Mouse (Mus musculus) lung, embryonic 16.5 days (tissue): Measurements from ENCODE around the gene Sult1b1. TPM values are rescaled to one million over a fixed set of nuclear protein-coding genes. Genes with fewer than 3 reads are reported as not detected.
A peak's percentile ranks its signal among the peaks of the same experiment; 100 is the strongest.
"Not testable (repeated sequence)": the region's sequence is repeated elsewhere in the genome, so short reads cannot be mapped to it uniquely, and the experiment has no call there.

Experiments
- ATAC-seq: fragments of 200-750 bp; cut with Nextera tagmentation; 2 replicates; pipeline ENCODE4 v1.8.0; 2017; ENCODE audit warnings: low read depth, mild to moderate bottlenecking, moderate library complexity
- H3K27ac ChIP-seq: fragments of 300-500 bp; sonication (generic); 2 replicates; pipeline ENCODE4 v1.5.1; 2014; ENCODE audit warnings: mild to moderate bottlenecking, control low read depth, low read length
- H3K27me3 ChIP-seq: fragments of 300-500 bp; sonication (generic); 2 replicates; pipeline ENCODE4 v1.6.1; 2014; ENCODE audit warnings: low read depth, low read length, mixed read lengths; ENCODE audit not compliant: control insufficient read depth, insufficient read depth
- H3K36me3 ChIP-seq: fragments of 300-500 bp; sonication (generic); 2 replicates; pipeline ENCODE4 v1.6.1; 2014; ENCODE audit warnings: low read length; ENCODE audit not compliant: control insufficient read depth, insufficient read depth
- H3K4me1 ChIP-seq: fragments of 300-500 bp; sonication (generic); replicated peaks from 2 replicates; pipeline ENCODE4 v1.6.1; 2014; ENCODE audit warnings: low read length, mixed read lengths; ENCODE audit not compliant: control insufficient read depth, insufficient read depth
- H3K4me2 ChIP-seq: fragments of 300-500 bp; sonication (generic); 2 replicates; pipeline ENCODE4 v1.6.1; 2014; ENCODE audit warnings: low read depth, low read length, control low read depth
- H3K4me3 ChIP-seq: fragments of 300-500 bp; sonication (generic); 2 replicates; pipeline ENCODE4 v1.5.1; 2014; ENCODE audit warnings: mild to moderate bottlenecking, low read length, control low read depth
- H3K9ac ChIP-seq: fragments of 300-500 bp; sonication (generic); 2 replicates; pipeline ENCODE4 v1.6.1; 2014; ENCODE audit warnings: low read length, control low read depth
- H3K9me3 ChIP-seq: fragments of 300-500 bp; sonication (generic); 2 replicates; pipeline ENCODE4 v1.6.1; 2016; ENCODE audit warnings: low read length; ENCODE audit not compliant: control insufficient read depth
- WGBS: fragments of 180-500 bp; shearing (Covaris S2); extraction: QIAGEN DNeasy Blood & Tissue Kit; methylation state at CpG from one replicate; pipeline ENCODE4 v1.1.7; 2014; 5-methylcytosine and 5-hydroxymethylcytosine counted together
- polyA plus RNA-seq: library from polyadenylated mRNA; unstranded; fragments of >200 nt; fragmentation: Nextera tagmentation; extraction: Ambion mirVana; gene quantifications from 2 replicates; pipeline ENCODE4 v1.2.1, GENCODE M21; 2015

The Sult1b1 gene
- polyA plus RNA-seq, 1 experiment from 2014 or later: not detected

DNA sequence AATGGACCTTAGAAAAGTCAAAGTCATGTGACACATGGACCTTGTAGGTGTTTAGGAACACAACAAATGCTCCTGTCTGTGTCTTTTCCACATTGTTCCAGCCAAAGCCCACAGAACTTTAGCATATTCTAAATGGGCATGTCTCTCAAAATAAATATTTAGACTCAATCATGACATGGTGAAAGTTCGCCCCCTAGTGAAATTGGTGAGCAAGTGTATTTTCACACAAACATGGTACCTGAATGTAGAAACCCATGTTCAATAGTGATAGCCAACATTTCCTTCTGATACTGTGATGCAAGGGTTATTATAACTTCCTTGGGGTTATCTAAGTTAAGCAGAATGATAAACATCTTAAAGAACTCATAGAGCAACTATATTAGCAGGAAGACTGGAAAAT, 12.9 kb upstream of the Sult1b1 start:
- Histone ChIP-seq H3K27me3 (no peaks in the 10 kb centered on the region), H3K9me3 (no peaks in the 10 kb centered on the region), H3K27ac (no peak overlapping the region), H3K36me3 (no peaks in the 10 kb centered on the region), H3K9ac (no peak overlapping the region), H3K4me3 (no peak overlapping the region), H3K4me1 (no peaks in the 10 kb centered on the region), H3K4me2 (no peak overlapping the region)
- no peak for ATAC-seq
- 36% methylated on average over 1 of the region's 1 CpGs for WGBS

DNA sequence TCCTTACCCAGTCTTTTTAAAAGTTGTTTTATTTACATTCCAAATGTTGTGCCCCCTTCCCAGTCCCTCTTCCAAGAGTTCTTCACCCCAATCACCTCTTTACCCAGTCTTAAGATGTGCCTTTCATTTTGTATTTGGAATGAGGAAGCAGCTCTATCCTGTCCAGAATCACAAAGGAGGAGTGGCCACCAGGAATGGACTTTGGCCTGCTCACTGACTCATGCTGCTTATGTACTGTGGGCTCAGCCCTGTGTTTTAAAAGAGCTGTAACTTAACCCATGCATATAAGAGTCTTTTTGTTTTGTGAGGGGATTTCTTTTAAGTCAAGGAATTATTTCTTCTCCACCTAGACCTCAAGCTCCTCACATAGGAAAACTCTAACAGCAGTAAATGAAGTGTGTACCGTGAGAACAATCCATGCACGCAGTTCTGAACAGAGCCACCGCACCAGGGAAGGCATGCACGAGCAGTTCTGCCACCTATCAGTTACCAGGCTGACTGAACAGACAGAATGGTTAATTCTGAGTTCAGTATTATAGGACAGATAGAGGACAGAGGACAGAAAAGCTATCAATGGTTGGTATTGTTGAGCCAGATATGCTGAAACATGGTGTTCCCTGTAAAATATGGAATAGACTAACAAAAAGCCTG, 1.9 kb downstream of the Sult1b1 start:
- no peaks in the 10 kb centered on the region for H3K9me3 ChIP-seq
- no peak overlapping the region for H3K9ac ChIP-seq
- 85% methylated on average over 4 of the region's 4 CpGs for WGBS
- no peaks in the 10 kb centered on the region for H3K27me3 ChIP-seq
- H3K36me3 ChIP-seq: no peaks in the 10 kb centered on the region
- no peaks in the 10 kb centered on the region for H3K4me1 ChIP-seq
- no peak overlapping the region for H3K4me3 ChIP-seq
- no peak for ATAC-seq
- no peak overlapping the region for H3K4me2 ChIP-seq
- no peak overlapping the region for H3K27ac ChIP-seq

DNA sequence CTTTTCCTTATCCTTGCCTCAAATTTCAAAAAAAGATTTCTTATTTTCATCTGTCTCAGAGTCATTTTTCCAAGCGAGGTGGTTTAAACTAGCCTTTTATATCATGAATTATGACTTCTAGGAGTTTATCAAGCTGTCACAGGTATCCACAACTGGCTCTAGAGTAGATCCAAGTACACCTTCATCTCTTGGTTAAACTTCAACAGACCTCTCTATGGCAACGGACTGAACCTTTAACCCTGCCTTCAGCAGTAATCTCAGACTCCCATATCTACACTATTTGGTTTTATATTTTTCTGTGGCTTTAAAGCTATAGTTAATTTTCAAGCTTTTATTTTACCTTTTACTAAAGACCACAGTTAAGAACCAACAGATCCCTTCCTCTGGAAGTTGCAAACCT, 5.7 kb downstream of the Sult1b1 start:
- H3K4me2 ChIP-seq: no peak overlapping the region
- 41% methylated on average over 2 of the region's 2 CpGs for WGBS
- no peaks in the 10 kb centered on the region for H3K36me3 ChIP-seq
- H3K4me3 ChIP-seq: no peak overlapping the region
- H3K27me3 ChIP-seq: no peaks in the 10 kb centered on the region
- ATAC-seq: no peak
- H3K4me1 ChIP-seq: no peaks in the 10 kb centered on the region
- no peaks in the 10 kb centered on the region for H3K9me3 ChIP-seq
- H3K9ac ChIP-seq: no peak overlapping the region
- no peak overlapping the region for H3K27ac ChIP-seq

DNA sequence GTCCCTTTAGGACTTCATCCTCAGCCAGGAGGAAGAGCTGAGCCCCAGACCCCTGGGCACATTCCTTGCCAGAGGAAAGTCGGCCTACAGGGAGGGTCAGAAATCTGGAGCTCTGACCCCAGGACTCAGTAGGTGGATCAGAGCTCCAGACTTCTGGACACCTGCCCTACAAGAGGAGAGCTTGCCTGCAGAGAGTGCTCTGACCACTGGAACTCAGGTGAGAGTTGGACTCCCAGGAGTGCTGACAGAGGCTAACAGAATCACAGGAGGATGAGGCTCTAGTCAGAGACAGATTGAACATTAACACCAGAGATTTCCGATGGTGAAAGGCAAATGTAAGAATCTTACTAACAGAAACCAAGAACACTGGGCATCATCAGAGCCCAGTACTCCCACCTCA, 14.4 kb downstream of the Sult1b1 start:
- not testable (repeated sequence) for ATAC-seq, H3K9me3 ChIP-seq, H3K27ac ChIP-seq, H3K27me3 ChIP-seq, H3K9ac ChIP-seq, H3K36me3 ChIP-seq, H3K4me2 ChIP-seq, H3K4me1 ChIP-seq, H3K4me3 ChIP-seq
- 74% methylated on average over 2 of the region's 2 CpGs for WGBS

DNA sequence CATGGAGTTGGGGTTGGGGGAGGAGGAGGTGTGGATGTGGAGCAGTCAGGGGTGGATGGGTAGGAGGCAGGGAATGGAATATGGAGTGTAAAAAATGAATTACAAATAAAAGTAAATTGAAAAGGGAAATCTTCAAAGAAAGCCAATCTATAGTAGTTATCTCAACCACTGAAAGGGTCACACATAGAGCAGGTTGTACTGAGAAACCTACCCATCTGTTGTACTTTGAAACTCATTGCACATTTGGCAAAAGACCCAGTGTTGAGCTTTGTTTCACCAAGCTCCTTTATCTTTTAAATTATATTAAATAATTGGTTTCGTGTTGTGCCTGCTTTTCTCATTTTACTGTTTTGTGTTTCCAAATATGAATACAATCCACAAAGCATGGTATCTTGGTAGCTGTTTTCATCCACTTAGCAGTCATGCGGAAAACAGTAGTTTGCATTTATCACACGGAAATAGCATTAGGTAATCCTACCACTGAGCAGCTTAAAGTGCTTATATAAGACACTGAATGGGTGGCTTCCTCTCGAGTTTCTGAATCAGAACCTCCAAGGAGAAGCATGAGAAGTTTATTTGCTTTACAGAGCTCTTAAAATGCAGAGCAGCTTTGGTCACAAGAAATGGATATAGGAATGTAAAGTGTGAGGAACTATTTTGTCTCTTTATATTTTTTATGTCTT, 32.1 kb downstream of the Sult1b1 start:
- 40% methylated on average over 4 of the region's 4 CpGs for WGBS
- H3K4me2 ChIP-seq: no peak overlapping the region
- H3K27ac ChIP-seq: no peak overlapping the region
- no peak for ATAC-seq
- H3K4me3 ChIP-seq: no peak overlapping the region
- no peaks in the 10 kb centered on the region for H3K4me1 ChIP-seq
- H3K9ac ChIP-seq: no peak overlapping the region
- H3K36me3 ChIP-seq: no peaks in the 10 kb centered on the region
- no peaks in the 10 kb centered on the region for H3K9me3 ChIP-seq
- no peaks in the 10 kb centered on the region for H3K27me3 ChIP-seq

DNA sequence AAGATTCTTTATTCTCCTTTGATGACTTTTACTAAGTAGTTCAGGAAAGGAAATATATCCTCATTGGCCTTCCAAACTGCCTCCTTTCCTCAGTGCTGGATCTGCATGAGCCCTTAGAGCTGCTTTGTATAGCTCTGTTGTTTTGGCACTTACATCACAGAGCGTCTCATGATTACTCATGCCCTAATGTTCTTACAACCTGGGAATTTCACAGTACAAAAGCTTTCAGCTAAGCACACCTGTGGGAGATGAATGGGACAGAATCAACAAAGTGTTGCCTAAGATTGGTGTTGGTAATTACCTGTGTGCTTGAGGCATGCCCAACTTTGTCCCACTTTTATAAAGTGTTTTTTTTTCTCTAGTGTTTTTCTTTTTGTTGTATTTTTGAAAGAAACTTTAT, 35.3 kb downstream of the Sult1b1 start:
- no peak overlapping the region for H3K27ac ChIP-seq
- H3K36me3 ChIP-seq: no peaks in the 10 kb centered on the region
- no peak overlapping the region for H3K4me2 ChIP-seq
- H3K9ac ChIP-seq: no peak overlapping the region
- no peaks in the 10 kb centered on the region for H3K27me3 ChIP-seq
- H3K4me1 ChIP-seq: no peaks in the 10 kb centered on the region
- H3K9me3 ChIP-seq: no peaks in the 10 kb centered on the region
- 65% methylated on average over 1 of the region's 1 CpGs for WGBS
- ATAC-seq: 0 out of 2 replicates have a peak, but pooled peaks have one; percentile 26
- no peak overlapping the region for H3K4me3 ChIP-seq

DNA sequence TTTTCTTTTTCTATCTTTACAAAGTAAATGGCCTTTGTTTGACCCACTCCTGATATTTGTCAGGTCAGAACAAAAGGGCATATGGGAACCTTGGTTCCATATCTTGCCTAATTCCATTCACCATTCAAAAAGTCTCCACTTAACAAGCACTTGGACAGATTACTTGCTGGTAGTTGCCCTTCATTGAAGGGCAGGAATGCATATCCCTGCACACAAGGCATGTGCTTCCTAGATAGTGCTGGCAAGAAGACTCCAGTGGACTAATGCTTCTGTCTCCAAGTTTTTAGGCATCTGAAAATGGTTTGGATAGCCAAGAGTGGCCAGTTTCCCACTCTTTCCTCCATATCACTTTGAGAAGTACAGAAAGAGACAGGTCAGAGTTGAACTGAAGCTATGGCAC, 38.7 kb downstream of the Sult1b1 start:
- ATAC-seq: no peak
- Histone ChIP-seq H3K9me3 (no peaks in the 10 kb centered on the region), H3K4me3 (no peak overlapping the region), H3K27ac (no peak overlapping the region), H3K4me1 (no peaks in the 10 kb centered on the region), H3K4me2 (no peak overlapping the region), H3K9ac (no peak overlapping the region), H3K36me3 (no peaks in the 10 kb centered on the region), H3K27me3 (no peaks in the 10 kb centered on the region)

DNA sequence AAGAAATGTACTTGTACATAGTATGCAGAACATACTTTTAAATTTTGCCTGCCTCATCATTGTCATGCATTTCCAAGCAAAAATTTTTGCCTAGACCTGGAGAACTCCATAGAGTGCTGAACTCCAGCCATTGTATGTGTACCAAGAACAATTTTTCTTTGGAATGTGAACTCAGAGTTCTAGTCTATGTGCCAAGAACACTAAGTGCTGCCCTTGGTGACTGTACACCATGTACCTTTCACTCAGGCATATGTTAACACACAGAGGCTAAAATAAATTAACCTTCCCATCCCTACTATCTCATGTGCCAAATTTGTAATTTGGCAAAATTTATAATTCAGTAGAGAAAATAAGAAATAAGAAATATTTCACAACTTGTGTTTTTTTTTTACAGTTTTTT, 39.1 kb downstream of the Sult1b1 start:
- Histone ChIP-seq H3K27me3 (no peaks in the 10 kb centered on the region), H3K4me3 (no peak overlapping the region), H3K36me3 (no peaks in the 10 kb centered on the region), H3K9ac (no peak overlapping the region), H3K4me1 (no peaks in the 10 kb centered on the region), H3K27ac (no peak overlapping the region), H3K4me2 (no peak overlapping the region), H3K9me3 (no peaks in the 10 kb centered on the region)
- ATAC-seq: no peak

DNA sequence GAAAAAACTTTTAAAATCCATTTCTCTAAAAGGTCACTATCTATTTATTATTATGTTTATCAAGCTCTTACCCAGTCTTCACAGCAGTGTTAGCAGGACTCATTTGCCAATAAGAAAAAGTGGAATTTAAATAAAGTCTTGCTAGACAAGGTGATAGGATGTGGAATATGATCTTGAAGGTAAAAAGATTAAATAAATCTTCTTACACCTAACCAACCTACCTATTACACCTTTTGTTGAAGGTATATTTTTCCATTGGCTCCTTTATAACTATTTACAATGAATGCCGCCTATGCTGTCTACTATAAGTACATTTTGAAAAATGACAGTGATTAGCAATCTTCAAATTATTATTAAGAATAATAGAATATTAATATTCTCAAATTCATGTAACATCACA, 47.2 kb downstream of the Sult1b1 start, which contains the start of gene Ugt2a1:
Gene Ugt2a1 (minus strand): TSS at position 101 of the 400 bp plus-strand sequence.
- H3K9ac ChIP-seq: no peak within 1 kb of the TSS
- no peak for ATAC-seq
- 70% methylated on average over 1 of the region's 1 CpGs for WGBS
- H3K4me1 ChIP-seq: no peaks in the 10 kb centered on the region
- H3K9me3 ChIP-seq: no peaks in the 10 kb centered on the region
- no peaks in the 10 kb centered on the region for H3K36me3 ChIP-seq
- no peak within 1 kb of the TSS for H3K4me2 ChIP-seq
- no peak within 1 kb of the TSS for H3K27ac ChIP-seq
- H3K4me3 ChIP-seq: no peak within 1 kb of the TSS
- H3K27me3 ChIP-seq: no peaks in the 10 kb centered on the region
